Mouse (Mus musculus): ENCODE data around the gene Inppl1. TPM values are rescaled to one million over a fixed set of nuclear protein-coding genes. Genes with fewer than 3 reads are reported as not detected.

The Inppl1 gene
- polyA plus RNA-seq (2012; rRNA removed) = 30.4 and 30.6 TPM in 2 replicates

- Histone ChIP-seq H3K27me3 (ENCODE audit: control insufficient read depth, insufficient read depth, low read length) (peaks cover 15% of the 10 kb centered on the region), H3K27ac (ENCODE audit: control insufficient read depth, insufficient read depth, low read length) (no peak within 1 kb of the TSS), H3K4me3 (ENCODE audit: control insufficient read depth, insufficient read depth, low read length) (peak within 1 kb of the TSS; percentile 60), H3K4me1 (replicated peaks; ENCODE audit: control insufficient read depth, insufficient read depth, low read length) (peaks cover 12% of the 10 kb centered on the region), H3K36me3 (ENCODE audit: control insufficient read depth, insufficient read depth, low read length) (no peaks in the 10 kb centered on the region)
- WGBS = 8% methylated on average over 64 of the region's 64 CpGs
- peak; percentile 20 for DNase-seq
- TF ChIP-seq CTCF (IDR thresholded peaks at IDR 0.05; ENCODE audit: borderline replicate concordance, control insufficient read depth, extremely low read depth, insufficient read depth, low read length, poor library complexity) (no peak), POLR2A (IDR thresholded peaks at IDR 0.05; ENCODE audit: control insufficient read depth, extremely low read depth, insufficient read depth, low read length, poor library complexity) (no peak)
Observed at GRCm38 (mm10) chr7:101837606-101838471, at the start of gene Inppl1. Gene Inppl1, minus strand, starts transcription at chr7:101838229.

- Histone ChIP-seq H3K27ac (ENCODE audit: control insufficient read depth, insufficient read depth, low read length) (no peak overlapping the region), H3K27me3 (ENCODE audit: control insufficient read depth, insufficient read depth, low read length) (no peaks in the 10 kb centered on the region), H3K4me3 (ENCODE audit: control insufficient read depth, insufficient read depth, low read length) (no peak overlapping the region), H3K36me3 (ENCODE audit: control insufficient read depth, insufficient read depth, low read length) (no peaks in the 10 kb centered on the region), H3K4me1 (replicated peaks; ENCODE audit: control insufficient read depth, insufficient read depth, low read length) (no peaks in the 10 kb centered on the region)
- DNase-seq = no peak
- 96% methylated on average over 6 of the region's 6 CpGs for WGBS
- TF ChIP-seq CTCF (IDR thresholded peaks at IDR 0.05; ENCODE audit: borderline replicate concordance, control insufficient read depth, extremely low read depth, insufficient read depth, low read length, poor library complexity) = no peak
- TF ChIP-seq POLR2A (IDR thresholded peaks at IDR 0.05; ENCODE audit: control insufficient read depth, extremely low read depth, insufficient read depth, low read length, poor library complexity) = no peak
Observed at GRCm38 (mm10) chr7:101886274-101886673, 48.2 kb upstream of the Inppl1 start.

DNA sequence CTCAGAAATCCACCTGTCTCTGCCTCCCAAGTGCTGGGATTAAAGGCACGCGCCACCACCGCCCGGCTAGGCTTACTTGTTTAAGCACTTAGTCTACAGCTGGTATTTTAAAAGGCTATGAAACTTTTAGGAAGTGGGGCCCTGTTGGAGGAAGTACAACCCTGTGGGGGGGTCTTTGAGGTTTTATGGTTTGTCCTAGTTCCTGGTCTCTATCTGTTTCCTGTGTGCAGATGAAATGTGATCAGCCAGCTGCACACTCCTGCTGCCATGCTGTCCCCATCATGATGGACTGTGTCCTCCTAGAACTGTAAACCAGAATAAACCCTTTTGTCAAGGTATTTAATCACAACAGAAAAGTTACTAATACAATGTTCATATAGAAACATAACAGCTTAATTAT lies 46.1 kb upstream of the Inppl1 start:
- Histone ChIP-seq H3K27ac (ENCODE audit: control insufficient read depth, insufficient read depth, low read length) (no peak overlapping the region), H3K27me3 (ENCODE audit: control insufficient read depth, insufficient read depth, low read length) (no peaks in the 10 kb centered on the region), H3K4me1 (replicated peaks; ENCODE audit: control insufficient read depth, insufficient read depth, low read length) (no peaks in the 10 kb centered on the region), H3K4me3 (ENCODE audit: control insufficient read depth, insufficient read depth, low read length) (no peak overlapping the region), H3K36me3 (ENCODE audit: control insufficient read depth, insufficient read depth, low read length) (no peaks in the 10 kb centered on the region)
- TF ChIP-seq POLR2A (IDR thresholded peaks at IDR 0.05; ENCODE audit: control insufficient read depth, extremely low read depth, insufficient read depth, low read length, poor library complexity) = no peak
- no peak for DNase-seq
- 89% methylated on average over 4 of the region's 4 CpGs for WGBS

DNA sequence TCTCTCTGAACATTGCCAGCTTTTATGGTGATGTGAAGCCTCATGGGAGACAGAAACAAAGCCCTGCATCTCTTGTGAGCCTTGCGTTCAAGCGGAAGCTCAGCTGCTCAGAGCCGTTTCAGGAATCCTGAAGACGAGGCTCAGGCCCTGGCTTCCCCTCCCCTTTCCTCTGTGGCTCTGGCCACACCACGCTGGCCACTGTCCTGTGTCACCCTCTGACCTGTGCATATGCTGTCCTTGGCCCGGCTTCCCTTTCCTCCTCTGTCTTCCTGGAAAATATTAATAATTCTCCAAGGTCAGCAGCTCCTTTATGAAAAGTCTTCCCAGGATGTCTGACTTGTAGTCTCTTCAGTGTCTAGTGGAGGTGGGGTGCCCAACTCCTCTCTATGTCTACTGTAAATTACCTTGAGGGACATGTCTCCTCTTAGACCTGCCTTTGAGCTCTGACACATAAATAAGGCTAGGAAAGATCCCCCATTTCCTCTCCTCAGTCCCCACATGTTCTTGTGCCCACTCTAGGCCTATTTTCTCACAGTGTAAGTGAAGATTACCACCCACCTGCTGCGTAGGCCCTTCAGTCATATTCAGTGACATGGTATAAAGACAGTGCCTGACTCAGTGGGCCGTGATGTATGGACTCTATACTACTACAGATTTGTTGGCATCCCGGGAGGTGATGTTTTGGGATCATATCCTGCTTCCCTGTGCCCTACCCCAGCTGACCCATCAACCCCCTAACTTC lies 44.6 kb upstream of the Inppl1 start:
- no peak for TF ChIP-seq CTCF (IDR thresholded peaks at IDR 0.05; ENCODE audit: borderline replicate concordance, control insufficient read depth, extremely low read depth, insufficient read depth, low read length, poor library complexity)
- TF ChIP-seq POLR2A (IDR thresholded peaks at IDR 0.05; ENCODE audit: control insufficient read depth, extremely low read depth, insufficient read depth, low read length, poor library complexity) = no peak
- no peak overlapping the region for H3K27ac ChIP-seq (ENCODE audit: control insufficient read depth, insufficient read depth, low read length)
- H3K4me3 ChIP-seq (ENCODE audit: control insufficient read depth, insufficient read depth, low read length) = no peak overlapping the region
- DNase-seq = no peak
- H3K27me3 ChIP-seq (ENCODE audit: control insufficient read depth, insufficient read depth, low read length) = no peaks in the 10 kb centered on the region
- 92% methylated on average over 9 of the region's 9 CpGs for WGBS
- no peaks in the 10 kb centered on the region for H3K4me1 ChIP-seq (replicated peaks; ENCODE audit: control insufficient read depth, insufficient read depth, low read length)
- no peaks in the 10 kb centered on the region for H3K36me3 ChIP-seq (ENCODE audit: control insufficient read depth, insufficient read depth, low read length)

GRCm38 (mm10) chr7:101880855-101881254 lies 42.8 kb upstream of the Inppl1 start:
- no peaks in the 10 kb centered on the region for H3K4me1 ChIP-seq (replicated peaks; ENCODE audit: control insufficient read depth, insufficient read depth, low read length)
- no peak overlapping the region for H3K4me3 ChIP-seq (ENCODE audit: control insufficient read depth, insufficient read depth, low read length)
- H3K27ac ChIP-seq (ENCODE audit: control insufficient read depth, insufficient read depth, low read length) = no peak overlapping the region
- DNase-seq = no peak
- TF ChIP-seq CTCF (IDR thresholded peaks at IDR 0.05; ENCODE audit: borderline replicate concordance, control insufficient read depth, extremely low read depth, insufficient read depth, low read length, poor library complexity) = no peak
- no peak for TF ChIP-seq POLR2A (IDR thresholded peaks at IDR 0.05; ENCODE audit: control insufficient read depth, extremely low read depth, insufficient read depth, low read length, poor library complexity)
- H3K36me3 ChIP-seq (ENCODE audit: control insufficient read depth, insufficient read depth, low read length) = no peaks in the 10 kb centered on the region
- no peaks in the 10 kb centered on the region for H3K27me3 ChIP-seq (ENCODE audit: control insufficient read depth, insufficient read depth, low read length)
- WGBS = 76% methylated on average over 4 of the region's 4 CpGs

- no peaks in the 10 kb centered on the region for H3K36me3 ChIP-seq (ENCODE audit: control insufficient read depth, insufficient read depth, low read length)
- TF ChIP-seq POLR2A (IDR thresholded peaks at IDR 0.05; ENCODE audit: control insufficient read depth, extremely low read depth, insufficient read depth, low read length, poor library complexity) = no peak
- no peak for TF ChIP-seq CTCF (IDR thresholded peaks at IDR 0.05; ENCODE audit: borderline replicate concordance, control insufficient read depth, extremely low read depth, insufficient read depth, low read length, poor library complexity)
- DNase-seq = no peak
- H3K27me3 ChIP-seq (ENCODE audit: control insufficient read depth, insufficient read depth, low read length) = no peaks in the 10 kb centered on the region
- H3K4me1 ChIP-seq (replicated peaks; ENCODE audit: control insufficient read depth, insufficient read depth, low read length) = no peaks in the 10 kb centered on the region
- 94% methylated on average over 1 of the region's 1 CpGs for WGBS
- H3K4me3 ChIP-seq (ENCODE audit: control insufficient read depth, insufficient read depth, low read length) = no peak overlapping the region
- H3K27ac ChIP-seq (ENCODE audit: control insufficient read depth, insufficient read depth, low read length) = no peak overlapping the region
Observed at GRCm38 (mm10) chr7:101875978-101876377, 37.9 kb upstream of the Inppl1 start.
